Mouse (Mus musculus): ENCODE measurements around the gene Gm3127.
"Not testable (repeated sequence)": the region's sequence is repeated elsewhere in the genome, so short reads cannot be mapped to it uniquely, and the experiment has no call there.

The Gm3127 gene

DNA sequence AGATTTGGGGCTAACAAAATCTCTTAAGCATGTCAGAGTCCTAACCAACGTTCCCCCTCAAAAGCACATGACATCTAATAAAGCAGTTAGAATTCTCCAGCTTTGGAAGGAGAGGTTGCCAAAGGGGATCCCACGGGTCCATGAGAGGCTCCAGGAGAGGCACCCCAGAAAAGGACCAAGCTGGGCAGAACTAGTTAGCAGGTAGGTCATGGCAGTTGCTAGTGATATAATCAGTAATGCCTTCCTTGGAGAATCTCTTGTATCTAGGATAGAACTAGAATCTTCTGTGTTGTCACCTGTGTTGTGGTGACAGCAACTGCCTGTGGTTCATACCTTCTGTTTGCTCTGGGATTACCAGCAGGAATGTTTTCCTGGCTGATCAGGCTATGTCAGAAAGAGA lies at the start of gene Gm3127:
Gene Gm3127 (plus strand): TSS at position 301 of the 400 bp plus-strand sequence.
- not testable (repeated sequence) for DNase-seq

DNA sequence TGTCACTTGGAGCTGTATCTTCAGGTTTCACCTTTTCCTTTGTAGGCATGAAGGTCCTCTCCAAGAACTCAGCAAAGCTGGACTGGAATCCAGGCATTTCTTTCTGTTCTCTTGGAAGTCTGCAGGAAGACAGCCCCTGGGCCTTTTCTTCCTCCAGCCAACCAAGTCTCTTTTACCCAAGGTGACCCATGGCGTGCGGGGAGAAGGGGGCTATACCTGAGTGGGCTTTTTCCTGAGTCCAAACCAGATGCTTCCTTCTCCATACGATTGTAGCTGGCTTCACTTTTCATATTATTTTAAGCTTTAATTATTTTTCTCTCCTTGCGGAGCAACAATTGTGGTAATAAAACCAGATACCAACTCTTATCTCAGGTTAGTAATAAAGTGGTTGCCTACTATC lies 23.2 kb upstream of the Gm3127 start:
- DNase-seq: not testable (repeated sequence)

DNA sequence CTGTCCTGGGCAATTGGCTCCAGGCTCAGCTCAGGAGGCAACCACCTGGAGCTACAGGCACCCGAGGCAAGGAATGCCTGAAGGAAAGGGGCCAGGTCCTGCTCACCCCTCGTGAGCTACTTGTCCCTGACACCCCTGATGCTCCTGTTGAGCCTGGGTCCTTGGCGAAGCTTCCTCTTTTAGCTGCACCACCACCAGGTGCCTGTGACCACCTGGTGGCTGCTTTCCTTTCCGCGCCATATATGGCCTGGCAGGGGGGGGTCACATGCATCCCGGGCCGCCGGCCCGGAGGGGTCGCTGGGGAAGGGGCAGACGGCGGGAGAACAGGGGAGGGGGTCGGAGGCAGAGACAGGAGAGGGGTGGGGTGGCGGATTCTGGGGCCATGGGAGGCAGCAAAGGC lies 17.2 kb downstream of the Gm3127 start:
- DNase-seq: not testable (repeated sequence)

DNA sequence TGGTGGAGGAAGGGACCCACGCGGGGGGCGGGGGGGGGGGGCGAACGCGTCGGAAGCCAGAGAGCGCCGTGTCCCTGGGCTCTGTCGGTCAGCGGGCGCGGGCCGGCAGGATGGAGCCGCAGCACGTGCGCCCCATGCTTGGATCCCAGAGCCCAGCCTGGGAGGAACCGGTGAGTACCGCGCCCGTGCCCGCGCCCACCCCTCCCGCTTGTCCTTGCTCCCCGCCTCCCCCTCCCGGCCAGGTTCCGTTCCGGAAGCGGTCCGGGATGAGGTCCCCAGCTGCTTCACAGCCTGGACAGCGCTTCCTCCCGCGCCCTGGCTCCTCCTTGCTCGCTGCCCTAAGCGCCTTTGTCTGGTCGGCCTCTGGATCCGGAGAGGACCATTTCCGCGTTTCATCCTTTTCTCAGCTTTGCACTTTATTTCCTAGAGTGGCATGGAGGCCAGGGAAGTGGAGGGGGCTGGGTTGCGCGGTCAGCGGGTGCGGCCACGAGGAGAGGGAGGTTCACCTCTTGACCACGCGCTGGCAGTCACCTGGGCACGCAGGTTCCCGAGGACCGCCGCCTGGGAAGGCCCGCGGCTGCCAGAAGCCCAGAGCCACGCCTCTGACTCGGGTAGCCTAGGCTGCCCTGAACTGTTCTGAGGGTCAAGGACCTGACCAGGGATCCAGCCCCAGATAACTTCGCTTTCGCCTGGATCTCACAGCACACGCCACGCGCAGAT lies 17.8 kb downstream of the Gm3127 start, which contains the start of gene Gm2974:
Gene Gm2974 (plus strand): TSS at position 86 of the 720 bp plus-strand sequence.
- peak; percentile 0 for DNase-seq

DNA sequence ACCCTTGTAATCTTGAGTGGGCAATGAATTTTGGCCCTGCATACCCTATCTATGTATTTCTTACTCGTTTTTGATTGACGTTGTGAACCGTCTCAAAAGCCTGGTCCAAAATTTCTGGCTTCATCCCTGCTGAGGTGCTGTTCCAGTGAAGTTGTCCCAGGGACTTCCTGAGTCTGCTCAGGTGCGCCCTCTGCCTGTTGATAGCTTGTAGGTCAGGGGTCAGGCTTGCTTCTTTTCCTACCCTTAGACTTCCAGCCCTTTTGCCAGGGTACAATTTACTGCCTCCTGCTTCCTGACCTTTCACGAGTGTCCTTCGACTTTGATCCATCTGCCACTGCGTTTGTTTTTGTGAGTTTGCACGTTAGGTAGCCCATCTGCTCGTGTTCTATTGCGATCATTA lies 18.5 kb downstream of the Gm3127 start:
- DNase-seq: not testable (repeated sequence)

Measured in right cerebral cortex, adult 18-20 months (tissue).